Mouse (Mus musculus) liver, postnatal 0 days (tissue): Measurements from ENCODE around the gene Lekr1.

Experiments used
- CTCF ChIP-seq: sonication (generic); IDR thresholded peaks from 2 replicates; pipeline ENCODE4 v1.5.1; 2016; ENCODE audit warnings: antibody characterized with exemption, low read depth
- EP300 ChIP-seq: IDR thresholded peaks from 2 replicates; pipeline ENCODE4 v1.6.1; 2016; ENCODE audit warnings: antibody characterized with exemption, low read depth, mild to moderate bottlenecking

DNA sequence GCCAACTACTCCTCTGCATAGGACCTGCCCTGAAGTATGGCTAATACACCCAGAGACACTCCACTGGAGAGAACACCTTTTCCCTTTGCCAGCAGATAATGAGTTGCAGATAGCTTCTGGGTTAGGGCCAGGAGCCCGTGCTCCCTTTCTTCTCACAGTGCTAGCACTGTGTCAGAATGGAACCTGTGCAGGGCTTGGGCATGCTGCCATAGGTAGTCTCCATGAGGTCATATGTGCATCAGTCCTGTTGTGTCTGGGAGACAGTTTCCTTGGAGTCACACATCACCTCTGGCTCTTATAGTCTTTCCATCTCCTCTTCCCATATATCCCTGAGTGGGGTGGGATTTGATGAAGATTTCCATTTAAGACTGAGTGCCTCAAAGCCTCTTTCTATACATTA is 33.7 kb downstream of the Lekr1 start:
- TF ChIP-seq CTCF (no peak), EP300 (no peak)
